Mouse (Mus musculus) neural tube, embryonic 15.5 days (tissue): ENCODE data around the gene Eda. TPM values are rescaled to one million over a fixed set of nuclear protein-coding genes. Genes with fewer than 3 reads are reported as not detected.
"Not testable (repeated sequence)": the region's sequence is repeated elsewhere in the genome, so short reads cannot be mapped to it uniquely, and the experiment has no call there.

ENCODE experiments used
- ATAC-seq: fragments of 200-750 bp; cut with Nextera tagmentation; 2 replicates; pipeline ENCODE4 v1.8.0; 2017; ENCODE audit warnings: mild to moderate bottlenecking, moderate TSS enrichment, moderate library complexity; ENCODE audit not compliant: low FRiP score
- H3K27ac ChIP-seq: fragments of 300-500 bp; sonication (generic); replicated peaks from 2 replicates; pipeline ENCODE4 v1.5.1; 2015; ENCODE audit warnings: mild to moderate bottlenecking, inconsistent platforms
- H3K27me3 ChIP-seq: fragments of 300-500 bp; sonication (generic); replicated peaks from 2 replicates; pipeline ENCODE4 v1.6.1; 2015; ENCODE audit warnings: inconsistent platforms
- H3K36me3 ChIP-seq: fragments of 300-500 bp; sonication (generic); 2 replicates; pipeline ENCODE4 v1.6.1; 2015; ENCODE audit warnings: inconsistent platforms
- H3K4me1 ChIP-seq: fragments of 300-500 bp; sonication (generic); 2 replicates; pipeline ENCODE4 v1.6.1; 2015; ENCODE audit warnings: inconsistent platforms
- H3K4me2 ChIP-seq: fragments of 300-500 bp; sonication (generic); 2 replicates; pipeline ENCODE4 v1.6.1; 2015; ENCODE audit warnings: inconsistent platforms, mild to moderate bottlenecking, moderate library complexity
- H3K4me3 ChIP-seq: fragments of 300-500 bp; sonication (generic); replicated peaks from 2 replicates; pipeline ENCODE4 v1.5.1; 2015; ENCODE audit warnings: mild to moderate bottlenecking, inconsistent platforms
- H3K9ac ChIP-seq: fragments of 300-500 bp; sonication (generic); replicated peaks from 2 replicates; pipeline ENCODE4 v1.6.1; 2015; ENCODE audit warnings: mild to moderate bottlenecking, inconsistent platforms
- H3K9me3 ChIP-seq: fragments of 300-500 bp; sonication (generic); replicated peaks from 2 replicates; pipeline ENCODE4 v1.6.1; 2016; ENCODE audit warnings: inconsistent platforms
- WGBS: fragments of 180-500 bp; shearing (Covaris S2); methylation state at CpG from one replicate; pipeline ENCODE4 v1.1.7; 2015; ENCODE audit warnings: mixed read lengths; 5-methylcytosine and 5-hydroxymethylcytosine counted together
- microRNA counts: library from miRNA; unstranded; fragments of <30 nt; microRNA quantifications from one replicate; lab custom pipeline; 2016
- microRNA-seq: library from miRNA; unstranded; fragments of <30 nt; microRNA quantifications from one replicate; pipeline ENCODE4, GENCODE M21; 2017
- polyA plus RNA-seq: library from polyadenylated mRNA; unstranded; fragments of >200 nt; fragmentation: Nextera tagmentation; extraction: Ambion mirVana; gene quantifications from 2 replicates; pipeline ENCODE4 v1.2.1, GENCODE M21; 2015

Gene Eda
- polyA plus RNA-seq, 1 experiment from 2014 or later, result 1.8 TPM

DNA sequence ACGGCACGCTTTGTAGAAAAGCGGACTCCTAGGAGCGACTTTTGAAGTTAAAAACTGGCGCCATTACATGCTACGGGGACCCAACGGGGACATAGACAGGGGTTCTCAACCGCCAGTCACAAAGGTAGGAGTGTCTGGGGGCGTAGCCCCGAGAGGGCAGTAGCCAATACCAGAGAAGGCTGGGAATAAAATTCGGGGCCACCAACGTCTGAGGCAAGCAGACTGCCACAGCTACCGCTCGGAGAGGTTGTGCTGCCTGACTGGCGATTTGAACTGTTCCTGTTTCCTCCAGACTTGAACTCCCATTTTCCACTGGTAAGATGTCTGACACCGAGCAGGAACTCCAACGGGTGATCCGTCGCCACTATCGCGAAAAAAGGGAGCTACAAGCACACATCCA lies 453.3 kb downstream of the Eda start, which contains the start of gene Otud6a:
Gene Otud6a, plus strand, starts transcription at position 321 of the 400 bp plus-strand sequence.
- H3K4me3 ChIP-seq, result no peak within 1 kb of the TSS
- no peak for ATAC-seq
- no peaks in the 10 kb centered on the region for H3K4me1 ChIP-seq
- no peak within 1 kb of the TSS for H3K9ac ChIP-seq
- H3K27ac ChIP-seq, result no peak within 1 kb of the TSS
- no peaks in the 10 kb centered on the region for H3K9me3 ChIP-seq
- 91% methylated on average over 21 of the region's 21 CpGs for WGBS
- H3K4me2 ChIP-seq, result no peak within 1 kb of the TSS
- no peaks in the 10 kb centered on the region for H3K36me3 ChIP-seq
- H3K27me3 ChIP-seq, result peaks cover 6% of the 10 kb centered on the region

DNA sequence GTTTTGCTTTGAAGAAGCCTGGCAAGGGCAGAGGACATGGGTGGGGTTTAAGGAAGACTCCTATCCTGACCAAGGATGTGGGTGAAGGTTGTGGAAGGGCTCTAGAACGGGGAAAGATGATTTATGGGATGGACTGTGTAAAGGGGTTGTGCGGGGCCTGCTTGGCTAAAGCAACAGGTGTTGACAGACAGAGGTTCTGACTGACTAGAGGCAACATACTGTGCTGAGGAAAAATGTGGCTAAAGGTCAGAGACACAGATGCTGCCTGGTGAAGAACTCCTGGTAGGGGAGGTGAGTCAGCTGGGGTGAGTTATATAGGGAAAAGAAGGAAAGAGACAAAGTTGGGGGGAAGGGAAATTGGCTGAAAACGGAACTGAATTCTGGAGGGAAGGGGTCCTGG lies 456.9 kb downstream of the Eda start:
- Histone ChIP-seq H3K9ac (no peak overlapping the region), H3K36me3 (no peaks in the 10 kb centered on the region), H3K4me2 (no peak overlapping the region), H3K4me1 (no peaks in the 10 kb centered on the region), H3K27ac (no peak overlapping the region), H3K4me3 (no peak overlapping the region), H3K27me3 (peaks cover 16% of the 10 kb centered on the region), H3K9me3 (no peaks in the 10 kb centered on the region)
- no peak for ATAC-seq
- 70% methylated on average over 3 of the region's 3 CpGs for WGBS

DNA sequence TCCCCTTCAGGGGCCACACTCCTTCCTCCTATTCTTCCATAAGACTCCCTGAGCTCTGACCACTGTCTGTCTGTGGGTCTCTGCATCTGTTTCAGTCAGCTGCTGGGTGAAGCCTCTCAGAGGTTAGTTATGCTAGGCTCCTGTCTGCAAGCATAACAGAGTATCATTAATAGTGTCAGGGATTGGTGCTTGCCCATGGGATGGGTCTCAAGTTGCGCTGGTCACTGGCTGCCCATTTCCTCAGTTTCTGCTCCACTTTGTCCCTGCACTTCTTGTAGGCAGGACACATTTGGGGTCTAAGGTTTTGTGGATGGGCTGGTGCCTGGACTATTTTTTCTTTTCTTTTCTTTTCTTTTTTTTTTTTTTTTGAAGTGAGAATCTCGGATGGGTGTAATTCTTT lies 467.2 kb downstream of the Eda start, which contains the start of gene Awat2:
Gene Awat2, minus strand, starts transcription at position 101 of the 400 bp plus-strand sequence.
- not testable (repeated sequence) for H3K4me2 ChIP-seq, H3K36me3 ChIP-seq, ATAC-seq, H3K9me3 ChIP-seq, H3K9ac ChIP-seq, H3K4me1 ChIP-seq, H3K27ac ChIP-seq, H3K27me3 ChIP-seq, H3K4me3 ChIP-seq
- WGBS, result 96% methylated on average over 2 of the region's 2 CpGs

DNA sequence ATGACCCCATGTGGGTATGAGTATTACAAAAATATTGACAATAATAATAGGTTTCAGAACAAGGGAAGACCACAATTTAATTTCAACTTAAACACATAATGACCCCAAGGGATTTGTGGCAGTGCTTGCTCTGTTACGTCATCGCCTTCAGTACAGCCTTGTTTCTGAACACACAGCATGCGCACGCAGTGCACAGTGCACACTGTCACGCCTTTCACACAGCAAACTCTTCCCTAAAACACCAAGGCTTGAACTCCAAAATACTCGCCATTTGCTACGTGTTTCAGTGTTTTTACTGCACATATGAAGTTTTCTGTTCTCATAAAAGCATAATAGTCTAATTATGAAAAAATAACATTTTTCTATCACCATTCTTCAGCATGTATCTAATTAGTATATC lies 468.1 kb downstream of the Eda start:
- Histone ChIP-seq H3K4me2 (no peak overlapping the region), H3K27me3 (peaks cover 5% of the 10 kb centered on the region; the same call in 1 of the 2 replicates), H3K27ac (no peak overlapping the region), H3K36me3 (no peaks in the 10 kb centered on the region), H3K9ac (no peak overlapping the region), H3K4me1 (no peaks in the 10 kb centered on the region), H3K4me3 (no peak overlapping the region), H3K9me3 (no peaks in the 10 kb centered on the region)
- ATAC-seq, result no peak
- WGBS, result 90% methylated on average over 7 of the region's 7 CpGs

MicroRNA genes within 50 kb of the gene (microRNA counts, 519-probe panel; counts per million panel counts)
- microRNA mmu-miR-676 (lab: Ali Mortazavi, UCI), result 2,483 counts per million, percentile 57 among the panel's probes with 10 or more counts

Small RNA genes within 50 kb of the gene (microRNA-seq; reads per million reads assigned to microRNA genes)
- gene Mir676, result 491 reads per million, percentile 73 among the genes with 10 or more reads in this experiment

Other genes starting within 250 kb of the Eda start
- 1.6 and 1.8 TPM in 2 replicates for gene Tmem28, start 154.6 kb upstream of the Eda start, polyA plus RNA-seq